Comparison of ENCODE assay signal across 10 mouse cellular contexts in the genomic region with DNA sequence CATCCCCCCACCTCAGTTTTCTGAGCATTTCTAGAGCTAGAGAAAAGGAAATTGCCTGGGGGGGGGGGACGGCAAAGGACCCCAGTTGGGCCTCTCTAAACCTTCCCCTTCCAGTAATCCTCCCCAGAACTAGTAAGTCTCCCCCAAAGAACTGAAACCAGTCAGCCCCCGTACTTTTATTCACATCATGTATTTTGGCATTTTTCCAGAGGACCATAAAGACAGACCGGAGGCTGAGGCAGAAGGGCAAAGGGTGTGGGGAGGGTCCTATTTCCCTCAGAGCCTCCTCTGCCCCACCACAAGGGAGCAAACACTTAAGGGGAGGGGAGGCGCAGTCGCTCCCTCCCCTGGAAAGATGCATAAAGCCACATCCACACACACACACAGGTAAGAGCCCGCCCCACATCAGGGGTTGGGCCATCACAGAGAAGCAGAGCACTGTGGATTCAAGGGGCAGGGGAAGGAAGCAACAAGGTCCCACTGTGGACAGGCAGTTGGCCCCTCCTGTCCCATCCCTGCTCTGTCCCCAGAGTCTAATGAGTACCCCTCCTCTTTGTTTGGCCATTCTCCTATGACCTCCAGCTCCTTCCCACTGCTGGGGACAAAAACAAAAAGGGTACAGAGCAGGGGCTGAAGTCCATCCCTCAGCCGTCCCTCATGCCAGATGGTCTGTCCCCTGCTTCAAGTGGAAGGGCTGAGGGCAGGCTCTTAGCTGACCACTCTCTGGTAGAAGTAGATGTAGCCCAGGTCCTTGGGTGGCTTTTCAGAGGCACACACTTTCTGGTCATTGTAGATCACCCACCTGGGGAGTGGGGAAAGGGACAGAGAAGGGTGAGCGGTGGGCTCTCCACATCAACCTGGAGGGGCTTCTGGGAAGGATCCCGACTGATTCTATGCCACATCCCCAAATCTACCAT. TPM values are rescaled to one million over a fixed set of nuclear protein-coding genes. Genes with fewer than 3 reads are reported as not detected.
A peak's percentile ranks its signal among the peaks of the same experiment; 100 is the strongest.
DNase-seq lines count a peak whose midpoint lies in the region; ATAC-seq and TF ChIP-seq lines count a peak whose summit lies in the region.
"Had no signal": no experiment of that assay in that cellular context is flagged by ENCODE, and none has a peak within 500 bp of the region (broad histone marks: within the 10 kb centered on the region; RNA-seq: fewer than 3 reads in every experiment).

No protein-coding gene starts in this region.

- TF ChIP-seq EP300 in liver, embryonic 14.5 days (IDR thresholded peaks at IDR 0.05; ENCODE audit: low read depth) = no peak

- no peak for DNase-seq in heart, adult 18-20 months
- peak; percentile 63 for DNase-seq in cerebellum, adult 9-11 months
- no peak for DNase-seq in hindbrain, embryonic 11.5 days (ENCODE audit: low spot score)
- DNase-seq in liver, embryonic 14.5 days (ENCODE audit: low read depth in 3 of 3, low spot score in 3 of 3) = no peak
- DNase-seq in layer of hippocampus, postnatal 14 days (ENCODE audit: low spot score in 2 of 2) = no peak
- DNase-seq: thymus, postnatal 14 days had no signal

- H3K9ac ChIP-seq in heart, embryonic 13.5 days = peak overlapping the region; percentile 98
- H3K9ac ChIP-seq in hindbrain, embryonic 11.5 days (ENCODE audit: low read depth, low read length) = 0 out of 2 replicates have a peak overlapping the region, but pooled peaks have one; percentile 7
- H3K9ac ChIP-seq in liver, embryonic 14.5 days (replicated peaks) = no peak overlapping the region

- no peak for ATAC-seq in heart, embryonic 13.5 days (ENCODE audit: extremely low read depth, insufficient number of reproducible peaks, low FRiP score, low TSS enrichment)
- ATAC-seq in hindbrain, embryonic 11.5 days (ENCODE audit: low FRiP score) = no peak
- no peak for ATAC-seq in liver, embryonic 14.5 days (ENCODE audit: insufficient read depth)
- ATAC-seq in inflammation-experienced regulatory T-cells, adult 6 months = no peak

- no peaks in the 10 kb centered on the region for H3K9me3 ChIP-seq in heart, embryonic 13.5 days
- H3K9me3 ChIP-seq in hindbrain, embryonic 11.5 days (ENCODE audit: control insufficient read depth, low read length) = no peaks in the 10 kb centered on the region
- no peaks in the 10 kb centered on the region for H3K9me3 ChIP-seq in liver, embryonic 14.5 days (ENCODE audit: control insufficient read depth, low read length)

- H3K4me1 ChIP-seq in heart, embryonic 13.5 days = peaks cover 38% of the 10 kb centered on the region
- peaks cover 9% of the 10 kb centered on the region for H3K4me1 ChIP-seq in hindbrain, embryonic 11.5 days (replicated peaks; ENCODE audit: control insufficient read depth, insufficient read depth, low read length)
- H3K4me1 ChIP-seq in liver, embryonic 14.5 days (replicated peaks; ENCODE audit: control insufficient read depth in 2 of 2, insufficient read depth in 2 of 2, low read length in 1 of 2) = peaks cover 11 to 17% of the 10 kb centered on the region in 2 experiments

- H3K4me3 ChIP-seq in heart, embryonic 13.5 days = 0 out of 2 replicates have a peak overlapping the region, but pooled peaks have one; percentile 85
- H3K4me3 ChIP-seq in hindbrain, embryonic 11.5 days (ENCODE audit: low read depth, low read length) = no peak overlapping the region
- H3K4me3 ChIP-seq in liver, embryonic 14.5 days (ENCODE audit: insufficient read depth in 1 of 2, low read depth in 2 of 2, low read length in 2 of 2) = no peak overlapping the region

- 0 out of 2 replicates have a peak, but pooled peaks have one; percentile 2 for TF ChIP-seq CTCF in liver, embryonic 14.5 days (IDR thresholded peaks at IDR 0.05; ENCODE audit: low read depth)

- WGBS in heart, embryonic 13.5 days = 64% methylated on average over 9 of the region's 9 CpGs
- 77% methylated on average over 9 of the region's 9 CpGs for WGBS in hindbrain, embryonic 11.5 days
- 65% methylated on average over 9 of the region's 9 CpGs for WGBS in liver, embryonic 14.5 days (ENCODE audit: insufficient replicate concordance)

- H3K27ac ChIP-seq in heart, embryonic 13.5 days (replicated peaks) = peak overlapping the region; percentile 98; the same call in 1 of the 2 replicates
- H3K27ac ChIP-seq in hindbrain, embryonic 11.5 days (ENCODE audit: low read depth, low read length) = no peak overlapping the region
- no peak overlapping the region for H3K27ac ChIP-seq in liver, embryonic 14.5 days

- H3K36me3 ChIP-seq in heart, embryonic 13.5 days = peaks cover 79% of the 10 kb centered on the region
- peaks cover 12% of the 10 kb centered on the region for H3K36me3 ChIP-seq in hindbrain, embryonic 11.5 days (ENCODE audit: control insufficient read depth, insufficient read depth, low read length)
- peaks cover 35% of the 10 kb centered on the region for H3K36me3 ChIP-seq in liver, embryonic 14.5 days (replicated peaks; ENCODE audit: control insufficient read depth, insufficient read depth, low read depth)

- no peaks in the 10 kb centered on the region for H3K27me3 ChIP-seq in heart, embryonic 13.5 days (replicated peaks)
- H3K27me3 ChIP-seq in hindbrain, embryonic 11.5 days (ENCODE audit: control insufficient read depth, insufficient read depth, low read length) = no peaks in the 10 kb centered on the region
- no peaks in the 10 kb centered on the region for H3K27me3 ChIP-seq in liver, embryonic 14.5 days (ENCODE audit: control insufficient read depth, insufficient read depth, low read length)

- H3K4me2 ChIP-seq in heart, embryonic 13.5 days = peak overlapping the region; percentile 76; the same call in 1 of the 2 replicates
- H3K4me2 ChIP-seq in hindbrain, embryonic 11.5 days (replicated peaks; ENCODE audit: low read depth, low read length) = no peak overlapping the region; the same call in 1 of the 2 replicates
- no peak overlapping the region; the same call in 1 of the 2 replicates for H3K4me2 ChIP-seq in liver, embryonic 14.5 days (ENCODE audit: low read depth)

RNA-seq across cellular contexts. Expression of gene Tpi1, which starts 1.0 kb away (rescaled TPM):
- 1,248 and 1,451 TPM in 2 replicates for polyA plus RNA-seq in heart, embryonic 13.5 days (2015; fragmentation: Nextera tagmentation; extraction: Ambion mirVana)
- total RNA-seq in heart, adult 18-20 months (2021) = 1,000 to 10,000 TPM in 1 of 2 experiments, 100 to 1,000 TPM in 1; 897 to 1,017 TPM
- 618 and 653 TPM in 2 replicates for polyA plus RNA-seq in hindbrain, embryonic 11.5 days (2014; fragmentation: Nextera tagmentation; extraction: Ambion mirVana)
- 266 and 292 TPM in 2 replicates for polyA plus RNA-seq in liver, embryonic 14.5 days (2012; rRNA removed)
- 418 and 420 TPM in 2 replicates for polyA plus RNA-seq in liver, embryonic 14.5 days (2014; fragmentation: Nextera tagmentation; extraction: Ambion mirVana)
- 10 to 100 TPM; 77.6 to 91.2 (median 82.5) TPM for polyA plus RNA-seq in inflammation-experienced regulatory T-cells, adult 6 months (2017; shearing (Covaris generic))
- 100 to 1,000 TPM; 578 to 579 TPM for total RNA-seq in layer of hippocampus, postnatal 14 days (2021)

RNA-seq across cellular contexts. Expression of gene Spsb2, which starts 6.7 kb away (rescaled TPM):
- polyA plus RNA-seq in heart, embryonic 13.5 days (2015; fragmentation: Nextera tagmentation; extraction: Ambion mirVana) = 8.4 and 10.9 TPM in 2 replicates
- total RNA-seq in heart, adult 18-20 months (2021) = 1 to 10 TPM; 2.7 to 3.0 TPM
- polyA plus RNA-seq in hindbrain, embryonic 11.5 days (2014; fragmentation: Nextera tagmentation; extraction: Ambion mirVana) = 4.8 and 6.7 TPM in 2 replicates
- 4.1 and 5.0 TPM in 2 replicates for polyA plus RNA-seq in liver, embryonic 14.5 days (2012; rRNA removed)
- 4.7 and 5.0 TPM in 2 replicates for polyA plus RNA-seq in liver, embryonic 14.5 days (2014; fragmentation: Nextera tagmentation; extraction: Ambion mirVana)
- 1 to 10 TPM; 1.5 to 3.2 (median 2.1) TPM for polyA plus RNA-seq in inflammation-experienced regulatory T-cells, adult 6 months (2017; shearing (Covaris generic))
- 1 to 10 TPM; 5.7 to 6.7 TPM for total RNA-seq in layer of hippocampus, postnatal 14 days (2021)

RNA-seq across cellular contexts. Expression of gene Usp5, which starts 14.2 kb away (rescaled TPM):
- 98.3 and 101 TPM in 2 replicates for polyA plus RNA-seq in heart, embryonic 13.5 days (2015; fragmentation: Nextera tagmentation; extraction: Ambion mirVana)
- total RNA-seq in heart, adult 18-20 months (2021) = 10 to 100 TPM; 74.6 to 78.6 TPM
- 127 and 134 TPM in 2 replicates for polyA plus RNA-seq in hindbrain, embryonic 11.5 days (2014; fragmentation: Nextera tagmentation; extraction: Ambion mirVana)
- polyA plus RNA-seq in liver, embryonic 14.5 days (2012; rRNA removed) = 24.4 and 27.6 TPM in 2 replicates
- 38.0 and 42.5 TPM in 2 replicates for polyA plus RNA-seq in liver, embryonic 14.5 days (2014; fragmentation: Nextera tagmentation; extraction: Ambion mirVana)
- polyA plus RNA-seq in inflammation-experienced regulatory T-cells, adult 6 months (2017; shearing (Covaris generic)) = 10 to 100 TPM; 69.1 to 81.5 (median 73.8) TPM
- total RNA-seq in layer of hippocampus, postnatal 14 days (2021) = 100 to 1,000 TPM; 180 to 183 TPM

RNA-seq across cellular contexts. Expression of gene Cdca3, which starts 14.2 kb away (rescaled TPM):
- polyA plus RNA-seq in heart, embryonic 13.5 days (2015; fragmentation: Nextera tagmentation; extraction: Ambion mirVana) = 123 and 132 TPM in 2 replicates
- total RNA-seq in heart, adult 18-20 months (2021) = under 1 TPM; 0.54 to 0.55 TPM
- 185 and 193 TPM in 2 replicates for polyA plus RNA-seq in hindbrain, embryonic 11.5 days (2014; fragmentation: Nextera tagmentation; extraction: Ambion mirVana)
- 147 and 165 TPM in 2 replicates for polyA plus RNA-seq in liver, embryonic 14.5 days (2012; rRNA removed)
- polyA plus RNA-seq in liver, embryonic 14.5 days (2014; fragmentation: Nextera tagmentation; extraction: Ambion mirVana) = 205 and 206 TPM in 2 replicates
- 100 to 1,000 TPM in 1 of 3 experiments, 10 to 100 TPM in 1, 1 to 10 TPM in 1; 7.6 to 142 (median 17.9) TPM for polyA plus RNA-seq in inflammation-experienced regulatory T-cells, adult 6 months (2017; shearing (Covaris generic))
- total RNA-seq in layer of hippocampus, postnatal 14 days (2021) = 1 to 10 TPM; 2.0 to 3.4 TPM

RNA-seq across cellular contexts. Expression of gene Gnb3, which starts 25.0 kb away (rescaled TPM):
- polyA plus RNA-seq in heart, embryonic 13.5 days (2015; fragmentation: Nextera tagmentation; extraction: Ambion mirVana) = 7.8 and 11.7 TPM in 2 replicates
- total RNA-seq in heart, adult 18-20 months (2021) = 10 to 100 TPM; 14.1 to 14.6 TPM
- 0.22 and 0.64 TPM in 2 replicates for polyA plus RNA-seq in hindbrain, embryonic 11.5 days (2014; fragmentation: Nextera tagmentation; extraction: Ambion mirVana)
- polyA plus RNA-seq in liver, embryonic 14.5 days (2012; rRNA removed) = 0.03 and 0.06 TPM in 2 replicates
- 0.23 TPM in 1 of 2 replicates, not detected in the other for polyA plus RNA-seq in liver, embryonic 14.5 days (2014; fragmentation: Nextera tagmentation; extraction: Ambion mirVana)
- polyA plus RNA-seq in inflammation-experienced regulatory T-cells, adult 6 months (2017; shearing (Covaris generic)) = under 1 TPM in 2 of 3 experiments, not detected in 1; 0.44 to 0.48 TPM
- under 1 TPM in 1 of 2 experiments, not detected in 1; 0.21 TPM for total RNA-seq in layer of hippocampus, postnatal 14 days (2021)
- total RNA-seq: ES-E14; megakaryocyte progenitor cell, adult 5-6 weeks had no signal
